Mouse (Mus musculus) MEL-GATA-1-ER (cell line): ENCODE measurements around the gene Elavl3.
"Not testable (repeated sequence)": the region's sequence is repeated elsewhere in the genome, so short reads cannot be mapped to it uniquely, and the experiment has no call there.

Experiments used
- DNase-seq: peaks from one replicate; pipeline ENCODE4 v3.0.0-alpha.2; 2012; ENCODE audit warnings: low read depth; ENCODE audit errors: extremely low read depth

Elavl3 gene

GRCm38 (mm10) chr9:22051958-22052254 is at the start of gene Elavl3:
Elavl3 (minus strand) TSS chr9:22052023.
- DNase-seq, result no peak

- DNase-seq, result no peak
These were observed 48.1 kb upstream of the Elavl3 start for GRCm38 (mm10) chr9:22099922-22100321.

- no peak for DNase-seq
These were observed 47.3 kb upstream of the Elavl3 start, which contains the start of gene Cnn1 for GRCm38 (mm10) chr9:22098993-22099696. Cnn1 (plus strand) TSS chr9:22099216.

GRCm38 (mm10) chr9:22095854-22096307 is 44.1 kb upstream of the Elavl3 start:
- DNase-seq, result peak; percentile 80

- no peak for DNase-seq
These were observed 40.9 kb upstream of the Elavl3 start for GRCm38 (mm10) chr9:22092746-22093145.

GRCm38 (mm10) chr9:22089986-22090385 is 38.2 kb upstream of the Elavl3 start:
- DNase-seq, result no peak

GRCm38 (mm10) chr9:22089281-22089680 is 37.5 kb upstream of the Elavl3 start:
- DNase-seq, result no peak

- DNase-seq, result no peak
These were observed 35.3 kb upstream of the Elavl3 start for GRCm38 (mm10) chr9:22087034-22087618.

- no peak for DNase-seq
These were observed 34.2 kb upstream of the Elavl3 start for GRCm38 (mm10) chr9:22086012-22086411.

GRCm38 (mm10) chr9:22085022-22085834 is 33.4 kb upstream of the Elavl3 start, which contains the start of gene Ecsit:
Ecsit (minus strand) TSS chr9:22085438.
- DNase-seq, result peak; percentile 97

- DNase-seq, result no peak
These were observed 32.8 kb upstream of the Elavl3 start for GRCm38 (mm10) chr9:22084667-22085021.

GRCm38 (mm10) chr9:22076223-22076622 is 24.4 kb upstream of the Elavl3 start:
- DNase-seq, result no peak

GRCm38 (mm10) chr9:22075778-22076177 is 24.0 kb upstream of the Elavl3 start:
- DNase-seq, result not testable (repeated sequence)

- DNase-seq, result no peak
These were observed 20.5 kb upstream of the Elavl3 start for GRCm38 (mm10) chr9:22072276-22072675.

GRCm38 (mm10) chr9:22070791-22071573 is 19.2 kb upstream of the Elavl3 start, which contains the start of the genes Gm49318 and Zfp653:
Gm49318 (minus strand) TSS chr9:22071259.
Zfp653 (minus strand) TSS chr9:22071376.
- DNase-seq, result peak; percentile 93

- DNase-seq, result no peak
These were observed 18.2 kb upstream of the Elavl3 start for GRCm38 (mm10) chr9:22069881-22070553.

GRCm38 (mm10) chr9:22067195-22067594 is 15.4 kb upstream of the Elavl3 start:
- DNase-seq, result no peak

- no peak for DNase-seq
These were observed 14.6 kb upstream of the Elavl3 start for GRCm38 (mm10) chr9:22066433-22066832.

GRCm38 (mm10) chr9:22065642-22066041 is 13.8 kb upstream of the Elavl3 start:
- no peak for DNase-seq

- DNase-seq, result no peak
These were observed 12.5 kb upstream of the Elavl3 start for GRCm38 (mm10) chr9:22064341-22064740.

GRCm38 (mm10) chr9:22061339-22061738 is 9.5 kb upstream of the Elavl3 start:
- DNase-seq, result no peak
